Mouse (Mus musculus): ENCODE data around the gene Xirp1. TPM values are rescaled to one million over a fixed set of nuclear protein-coding genes. Genes with fewer than 3 reads are reported as not detected.
A peak's percentile ranks its signal among the peaks of the same experiment; 100 is the strongest.

Gene Xirp1
- polyA plus RNA-seq, 1 experiment, result 0.03 TPM

GRCm38 (mm10) chr9:119983585-119984535, 39.5 kb downstream of the Xirp1 start:
- H3K27me3 ChIP-seq (ENCODE audit: control insufficient read depth, insufficient read depth, low read length), result no peaks in the 10 kb centered on the region
- 4% methylated on average over 76 of the region's 79 CpGs for WGBS
- peak overlapping the region; percentile 88 for H3K27ac ChIP-seq (ENCODE audit: insufficient read depth, low read length)
- H3K4me3 ChIP-seq (replicated peaks; ENCODE audit: insufficient read depth, low read depth, low read length), result peak overlapping the region; percentile 74
- TF ChIP-seq CTCF (IDR thresholded peaks at IDR 0.05; ENCODE audit: borderline replicate concordance, insufficient read depth, low read depth, low read length) (no peak), POLR2A (IDR thresholded peaks at IDR 0.05; ENCODE audit: borderline replicate concordance, insufficient read depth, low read length) (peak; percentile 66)
- peak; percentile 88 to 90 for DNase-seq
- peaks cover 36% of the 10 kb centered on the region for H3K4me1 ChIP-seq (ENCODE audit: control insufficient read depth, insufficient read depth, low read length)

DNA sequence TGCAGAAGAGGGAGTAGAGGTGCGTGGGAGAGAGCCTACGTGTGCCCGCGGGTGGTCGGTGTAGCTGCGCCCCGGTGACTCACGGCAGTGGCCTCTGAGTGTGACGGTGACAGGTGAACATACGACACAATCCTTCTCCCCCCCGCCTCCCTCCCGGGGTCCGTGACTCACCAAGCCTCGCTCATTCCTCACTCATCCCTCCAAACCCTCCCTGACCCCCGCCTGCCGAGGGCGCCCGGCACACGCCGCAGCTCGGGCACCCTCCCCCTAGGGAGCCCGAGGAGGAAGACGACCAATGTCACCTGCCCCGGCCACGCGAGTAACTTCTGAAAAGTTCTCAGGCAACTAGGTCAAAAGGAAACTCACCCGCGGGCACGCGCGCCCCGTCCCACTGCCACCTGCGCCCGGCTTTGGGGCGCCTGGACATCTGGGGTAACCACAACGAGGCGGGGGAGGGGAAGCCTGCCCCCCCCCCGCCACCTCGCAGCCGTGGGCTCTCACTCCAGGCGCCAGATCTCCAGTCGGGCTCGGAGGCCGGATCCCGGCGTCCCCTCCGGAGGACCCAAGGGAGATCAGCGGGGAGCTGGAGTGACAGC, 40.3 kb downstream of the Xirp1 start:
- DNase-seq, result peak; percentile 67 to 74
- 1% methylated on average over 48 of the region's 48 CpGs for WGBS
- no peak for TF ChIP-seq CTCF (IDR thresholded peaks at IDR 0.05; ENCODE audit: borderline replicate concordance, insufficient read depth, low read depth, low read length)
- no peak for TF ChIP-seq POLR2A (IDR thresholded peaks at IDR 0.05; ENCODE audit: borderline replicate concordance, insufficient read depth, low read length)

GRCm38 (mm10) chr9:119982241-119982811, 41.1 kb downstream of the Xirp1 start:
- Histone ChIP-seq H3K27ac (ENCODE audit: insufficient read depth, low read length) (peak overlapping the region; percentile 88; the same call in 1 of the 2 replicates), H3K4me3 (replicated peaks; ENCODE audit: insufficient read depth, low read depth, low read length) (peak overlapping the region; percentile 74), H3K4me1 (ENCODE audit: control insufficient read depth, insufficient read depth, low read length) (peaks cover 51% of the 10 kb centered on the region), H3K27me3 (ENCODE audit: control insufficient read depth, insufficient read depth, low read length) (no peaks in the 10 kb centered on the region)
- no peak for TF ChIP-seq CTCF (IDR thresholded peaks at IDR 0.05; ENCODE audit: borderline replicate concordance, insufficient read depth, low read depth, low read length)
- TF ChIP-seq POLR2A (IDR thresholded peaks at IDR 0.05; ENCODE audit: borderline replicate concordance, insufficient read depth, low read length), result no peak
- 11% methylated on average over 11 of the region's 11 CpGs for WGBS
- peak; percentile 58 to 59 for DNase-seq

More for the DNA sequence above, 40.3 kb downstream of the Xirp1 start:
- Histone ChIP-seq H3K27me3 (ENCODE audit: control insufficient read depth, insufficient read depth, low read length) (no peaks in the 10 kb centered on the region), H3K4me3 (replicated peaks; ENCODE audit: insufficient read depth, low read depth, low read length) (peak overlapping the region; percentile 74), H3K4me1 (ENCODE audit: control insufficient read depth, insufficient read depth, low read length) (peaks cover 44% of the 10 kb centered on the region), H3K27ac (ENCODE audit: insufficient read depth, low read length) (peak overlapping the region; percentile 88)

GRCm38 (mm10) chr9:119981183-119982179, 41.9 kb downstream of the Xirp1 start:
- peak overlapping the region; percentile 70; the same call in 1 of the 2 replicates for H3K27ac ChIP-seq (ENCODE audit: insufficient read depth, low read length)
- TF ChIP-seq POLR2A (IDR thresholded peaks at IDR 0.05; ENCODE audit: borderline replicate concordance, insufficient read depth, low read length) (no peak), CTCF (IDR thresholded peaks at IDR 0.05; ENCODE audit: borderline replicate concordance, insufficient read depth, low read depth, low read length) (no peak)
- 38% methylated on average over 16 of the region's 16 CpGs for WGBS
- peak overlapping the region; percentile 31 for H3K4me3 ChIP-seq (replicated peaks; ENCODE audit: insufficient read depth, low read depth, low read length)
- H3K4me1 ChIP-seq (ENCODE audit: control insufficient read depth, insufficient read depth, low read length), result peaks cover 55% of the 10 kb centered on the region
- no peaks in the 10 kb centered on the region for H3K27me3 ChIP-seq (ENCODE audit: control insufficient read depth, insufficient read depth, low read length)
- DNase-seq, result peak; percentile 38 to 41

DNA sequence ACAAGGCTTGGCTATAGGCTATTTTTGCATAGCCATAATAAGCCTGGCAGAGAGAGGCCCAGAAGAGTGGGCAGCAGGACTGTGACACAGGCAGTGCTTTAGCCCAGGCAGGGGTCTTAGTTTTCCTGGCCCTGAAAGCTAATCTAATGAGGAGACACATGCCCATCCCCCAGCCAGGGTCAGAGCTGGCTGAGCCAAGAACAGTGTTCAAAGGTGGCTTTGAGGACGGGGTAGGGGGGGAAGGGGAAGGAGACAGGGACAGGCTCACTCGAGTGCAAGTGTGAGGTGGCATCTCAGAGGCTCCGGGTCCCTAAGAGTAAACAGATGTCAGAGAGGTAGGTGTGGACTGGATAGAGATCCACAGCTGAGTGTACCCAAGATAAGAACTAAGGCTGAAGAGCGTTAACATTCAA, 42.6 kb downstream of the Xirp1 start:
- 34% methylated on average over 4 of the region's 4 CpGs for WGBS
- Histone ChIP-seq H3K27me3 (ENCODE audit: control insufficient read depth, insufficient read depth, low read length) (no peaks in the 10 kb centered on the region), H3K4me3 (replicated peaks; ENCODE audit: insufficient read depth, low read depth, low read length) (no peak overlapping the region), H3K4me1 (ENCODE audit: control insufficient read depth, insufficient read depth, low read length) (peaks cover 55% of the 10 kb centered on the region), H3K27ac (ENCODE audit: insufficient read depth, low read length) (peak overlapping the region; percentile 58; the same call in 1 of the 2 replicates)
- no peak for TF ChIP-seq CTCF (IDR thresholded peaks at IDR 0.05; ENCODE audit: borderline replicate concordance, insufficient read depth, low read depth, low read length)
- TF ChIP-seq POLR2A (IDR thresholded peaks at IDR 0.05; ENCODE audit: borderline replicate concordance, insufficient read depth, low read length), result no peak
- DNase-seq, result peak in 1 of 2 experiments; percentile 18

- TF ChIP-seq POLR2A (IDR thresholded peaks at IDR 0.05; ENCODE audit: borderline replicate concordance, insufficient read depth, low read length) (no peak), CTCF (IDR thresholded peaks at IDR 0.05; ENCODE audit: borderline replicate concordance, insufficient read depth, low read depth, low read length) (no peak)
- peaks cover 55% of the 10 kb centered on the region for H3K4me1 ChIP-seq (ENCODE audit: control insufficient read depth, insufficient read depth, low read length)
- DNase-seq, result peak; percentile 42 to 45
- no peaks in the 10 kb centered on the region for H3K27me3 ChIP-seq (ENCODE audit: control insufficient read depth, insufficient read depth, low read length)
- 19% methylated on average over 2 of the region's 2 CpGs for WGBS
- H3K4me3 ChIP-seq (replicated peaks; ENCODE audit: insufficient read depth, low read depth, low read length), result no peak overlapping the region
- H3K27ac ChIP-seq (ENCODE audit: insufficient read depth, low read length), result no peak overlapping the region
Measured at GRCm38 (mm10) chr9:119979749-119980148, 43.6 kb downstream of the Xirp1 start.
